Mouse (Mus musculus) lung, embryonic 14.5 days (tissue): ENCODE results near the gene Nfkbil1. TPM values are rescaled to one million over a fixed set of nuclear protein-coding genes. Genes with fewer than 3 reads are reported as not detected.
A peak's percentile ranks its signal among the peaks of the same experiment; 100 is the strongest.

ENCODE experiments used
- ATAC-seq: fragments of 200-750 bp; cut with Nextera tagmentation; 2 replicates; pipeline ENCODE4 v1.8.0; 2017; ENCODE audit warnings: mild to moderate bottlenecking, moderate TSS enrichment, moderate library complexity; ENCODE audit not compliant: insufficient read depth
- DNase-seq: peaks from one replicate; pipeline ENCODE4 v3.0.0-alpha.2; 2015
- H3K27ac ChIP-seq: fragments of 300-500 bp; sonication (generic); 2 replicates; pipeline ENCODE4 v1.5.1; 2014; ENCODE audit warnings: low read depth, mild to moderate bottlenecking, moderate library complexity
- H3K27me3 ChIP-seq: fragments of 300-500 bp; sonication (generic); 2 replicates; pipeline ENCODE4 v1.6.1; 2014; ENCODE audit warnings: low read length, control low read depth; ENCODE audit not compliant: insufficient read depth
- H3K36me3 ChIP-seq: fragments of 300-500 bp; sonication (generic); 2 replicates; pipeline ENCODE4 v1.6.1; 2014; ENCODE audit warnings: control low read depth; ENCODE audit not compliant: insufficient read depth
- H3K4me1 ChIP-seq: fragments of 300-500 bp; sonication (generic); 2 replicates; pipeline ENCODE4 v1.6.1; 2014; ENCODE audit warnings: antibody characterized with exemption, control low read depth; ENCODE audit not compliant: insufficient read depth
- H3K4me2 ChIP-seq: fragments of 300-500 bp; sonication (generic); 2 replicates; pipeline ENCODE4 v1.6.1; 2014; ENCODE audit warnings: mild to moderate bottlenecking
- H3K4me3 ChIP-seq: fragments of 300-500 bp; sonication (generic); 2 replicates; pipeline ENCODE4 v1.5.1; 2014; ENCODE audit warnings: low read depth, low read length
- H3K9ac ChIP-seq: fragments of 300-500 bp; sonication (generic); 2 replicates; pipeline ENCODE4 v1.6.1; 2014
- H3K9me3 ChIP-seq: fragments of 300-500 bp; sonication (generic); 2 replicates; pipeline ENCODE4 v1.6.1; 2016; ENCODE audit warnings: low read depth, low read length, control low read depth
- CTCF ChIP-seq: IDR thresholded peaks from 2 replicates; pipeline ENCODE4 v1.5.1; 2016; ENCODE audit warnings: antibody characterized with exemption, low read depth
- WGBS: fragments of 180-500 bp; shearing (Covaris S2); extraction: QIAGEN DNeasy Blood & Tissue Kit; methylation state at CpG from one replicate; pipeline ENCODE4 v1.1.7; 2014; 5-methylcytosine and 5-hydroxymethylcytosine counted together
- polyA plus RNA-seq: library from polyadenylated mRNA; unstranded; fragments of >200 nt; fragmentation: Nextera tagmentation; extraction: Ambion mirVana; gene quantifications from 2 replicates; pipeline ENCODE4 v1.2.1, GENCODE M21; 2014

Nfkbil1 gene
- polyA plus RNA-seq, 1 experiment from 2014 or later: 4.5 TPM

- no peaks in the 10 kb centered on the region; the same call in 1 of the 2 replicates for H3K27me3 ChIP-seq
- H3K4me3 ChIP-seq: no peak overlapping the region
- no peaks in the 10 kb centered on the region for H3K36me3 ChIP-seq
- H3K27ac ChIP-seq: no peak overlapping the region
- H3K4me1 ChIP-seq: no peaks in the 10 kb centered on the region
- no peak for ATAC-seq
- H3K9ac ChIP-seq: no peak overlapping the region
- WGBS: 70% methylated on average over 12 of the region's 12 CpGs
- no peak overlapping the region for H3K4me2 ChIP-seq
- no peak for DNase-seq
- H3K9me3 ChIP-seq: no peaks in the 10 kb centered on the region
- no peak for TF ChIP-seq CTCF
Measured at GRCm38 (mm10) chr17:35209785-35210535, 25.6 kb downstream of the Nfkbil1 start.

- no peak overlapping the region for H3K4me3 ChIP-seq
- no peaks in the 10 kb centered on the region for H3K9me3 ChIP-seq
- WGBS: 46% methylated on average over 10 of the region's 10 CpGs
- TF ChIP-seq CTCF: no peak
- no peak for DNase-seq
- H3K9ac ChIP-seq: no peak overlapping the region; the same call in 1 of the 2 replicates
- H3K36me3 ChIP-seq: no peaks in the 10 kb centered on the region
- H3K4me2 ChIP-seq: no peak overlapping the region
- ATAC-seq: no peak
- no peak overlapping the region for H3K27ac ChIP-seq
- H3K27me3 ChIP-seq: peaks cover 21% of the 10 kb centered on the region
- no peaks in the 10 kb centered on the region for H3K4me1 ChIP-seq
Measured at GRCm38 (mm10) chr17:35205380-35205769, 30.2 kb downstream of the Nfkbil1 start.

DNA sequence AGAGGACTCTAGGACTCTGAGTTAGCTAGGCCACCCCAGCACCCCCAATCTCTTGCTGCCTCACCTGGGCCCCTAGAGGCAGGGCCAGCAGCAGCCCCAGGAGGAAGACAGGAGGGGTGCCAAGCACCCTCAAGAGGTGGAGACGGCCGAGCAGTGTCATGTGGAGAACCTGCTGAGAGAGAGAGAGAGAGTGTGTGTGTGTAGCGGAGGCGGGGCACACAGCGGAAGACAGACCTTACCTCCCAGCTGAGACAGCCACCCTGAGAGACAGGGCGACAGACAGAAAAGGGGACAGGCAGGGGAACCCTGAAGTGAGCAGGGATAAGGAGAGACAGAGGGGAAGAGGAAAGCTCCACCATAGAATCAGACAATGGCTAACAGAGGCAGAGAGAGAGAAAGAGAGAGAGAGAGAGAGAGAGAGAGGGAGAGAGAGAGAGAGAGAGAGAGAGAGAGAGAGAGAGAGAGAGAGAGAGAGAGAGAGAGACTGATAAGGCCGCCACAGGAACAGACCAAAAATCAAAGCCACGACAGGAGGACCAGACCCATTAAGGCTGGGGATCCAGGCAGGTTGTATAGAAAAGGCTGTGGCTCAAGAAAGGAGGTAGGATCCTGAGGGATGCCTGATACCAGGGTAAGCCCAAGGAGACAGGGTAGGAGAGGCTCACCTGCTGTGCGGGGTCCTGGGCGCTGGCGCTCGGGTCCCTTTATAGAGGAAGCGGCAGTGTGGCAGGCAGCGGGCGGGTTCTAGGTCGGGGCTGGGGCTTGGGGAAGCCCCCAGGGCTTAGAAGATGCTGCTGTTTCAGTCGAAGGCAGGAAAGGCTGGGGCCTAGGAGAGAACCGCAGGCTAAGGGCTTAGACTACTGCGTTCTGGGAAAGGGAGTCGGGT lies 30.9 kb downstream of the Nfkbil1 start, which contains the start of gene Lta:
Gene Lta, minus strand, starts transcription at position 858 of the 886 bp plus-strand sequence.
- peaks cover 21% of the 10 kb centered on the region for H3K27me3 ChIP-seq
- H3K4me2 ChIP-seq: no peak within 1 kb of the TSS
- H3K4me3 ChIP-seq: no peak within 1 kb of the TSS
- DNase-seq (no peak), ATAC-seq (no peak)
- H3K27ac ChIP-seq: no peak within 1 kb of the TSS
- no peaks in the 10 kb centered on the region for H3K9me3 ChIP-seq
- no peak for TF ChIP-seq CTCF
- H3K36me3 ChIP-seq: no peaks in the 10 kb centered on the region
- H3K9ac ChIP-seq: no peak within 1 kb of the TSS; the same call in 1 of the 2 replicates
- 22% methylated on average over 20 of the region's 20 CpGs for WGBS
- H3K4me1 ChIP-seq: no peaks in the 10 kb centered on the region

GRCm38 (mm10) chr17:35202442-35202841 lies 33.1 kb downstream of the Nfkbil1 start:
- WGBS: 74% methylated on average over 4 of the region's 4 CpGs
- no peaks in the 10 kb centered on the region for H3K36me3 ChIP-seq
- no peak overlapping the region for H3K9ac ChIP-seq
- no peak for DNase-seq
- no peak for TF ChIP-seq CTCF
- no peak for ATAC-seq
- no peaks in the 10 kb centered on the region for H3K4me1 ChIP-seq
- H3K9me3 ChIP-seq: no peaks in the 10 kb centered on the region
- H3K27ac ChIP-seq: no peak overlapping the region
- H3K4me2 ChIP-seq: no peak overlapping the region
- no peak overlapping the region for H3K4me3 ChIP-seq
- H3K27me3 ChIP-seq: peaks cover 25% of the 10 kb centered on the region

- no peaks in the 10 kb centered on the region for H3K36me3 ChIP-seq
- no peak for DNase-seq
- no peaks in the 10 kb centered on the region for H3K9me3 ChIP-seq
- WGBS: 38% methylated on average over 13 of the region's 13 CpGs
- H3K4me3 ChIP-seq: 0 out of 2 replicates have a peak within 1 kb of the TSS, but pooled peaks have one; percentile 1
- H3K4me2 ChIP-seq: no peak within 1 kb of the TSS
- no peak within 1 kb of the TSS for H3K9ac ChIP-seq
- H3K27ac ChIP-seq: no peak within 1 kb of the TSS
- H3K4me1 ChIP-seq: no peaks in the 10 kb centered on the region
- TF ChIP-seq CTCF: no peak
- no peak for ATAC-seq
- peaks cover 30% of the 10 kb centered on the region for H3K27me3 ChIP-seq
Measured at GRCm38 (mm10) chr17:35201787-35202186, 33.8 kb downstream of the Nfkbil1 start, which contains the start of gene Tnf. Gene Tnf (minus strand): TSS chr17:35202007.

GRCm38 (mm10) chr17:35201128-35201527 lies 34.5 kb downstream of the Nfkbil1 start:
- ATAC-seq (no peak), DNase-seq (no peak)
- TF ChIP-seq CTCF: no peak
- H3K27ac ChIP-seq: no peak overlapping the region
- no peaks in the 10 kb centered on the region for H3K9me3 ChIP-seq
- H3K4me2 ChIP-seq: no peak overlapping the region
- no peak overlapping the region for H3K9ac ChIP-seq
- peaks cover 37% of the 10 kb centered on the region for H3K27me3 ChIP-seq
- H3K4me3 ChIP-seq: 0 out of 2 replicates have a peak overlapping the region, but pooled peaks have one; percentile 1
- H3K4me1 ChIP-seq: no peaks in the 10 kb centered on the region
- no peaks in the 10 kb centered on the region for H3K36me3 ChIP-seq
- WGBS: 46% methylated on average over 11 of the region's 11 CpGs

- H3K9ac ChIP-seq: no peak overlapping the region
- H3K27ac ChIP-seq: no peak overlapping the region
- no peak for DNase-seq
- H3K9me3 ChIP-seq: no peaks in the 10 kb centered on the region
- no peaks in the 10 kb centered on the region for H3K36me3 ChIP-seq
- TF ChIP-seq CTCF: no peak
- no peak overlapping the region for H3K4me2 ChIP-seq
- H3K27me3 ChIP-seq: peaks cover 44% of the 10 kb centered on the region
- 70% methylated on average over 11 of the region's 11 CpGs for WGBS
- H3K4me3 ChIP-seq: no peak overlapping the region
- no peaks in the 10 kb centered on the region; the same call in 1 of the 2 replicates for H3K4me1 ChIP-seq
- ATAC-seq: no peak
Measured at GRCm38 (mm10) chr17:35200398-35200797, 35.2 kb downstream of the Nfkbil1 start.
